Mouse (Mus musculus) pancreas, adult 10 weeks (tissue): Measurements from ENCODE around the gene Tm9sf1. TPM values are rescaled to one million over a fixed set of nuclear protein-coding genes. Genes with fewer than 3 reads are reported as not detected.

Experiments used
- polyA plus RNA-seq: library from polyadenylated mRNA; stranded (reverse); fragments of 350-450 nt; fragmentation: Illumina TruSeq; extraction: RNeasy Lipid Tissue Mini Kit (QIAGEN cat#74804); gene quantifications from one replicate; pipeline ENCODE4 v1.2.3, GENCODE M21; 2015; ENCODE audit warnings: low read depth, low replicate concordance; ENCODE audit not compliant: insufficient read depth

Gene Tm9sf1
- 17.3 TPM for polyA plus RNA-seq

DNA sequence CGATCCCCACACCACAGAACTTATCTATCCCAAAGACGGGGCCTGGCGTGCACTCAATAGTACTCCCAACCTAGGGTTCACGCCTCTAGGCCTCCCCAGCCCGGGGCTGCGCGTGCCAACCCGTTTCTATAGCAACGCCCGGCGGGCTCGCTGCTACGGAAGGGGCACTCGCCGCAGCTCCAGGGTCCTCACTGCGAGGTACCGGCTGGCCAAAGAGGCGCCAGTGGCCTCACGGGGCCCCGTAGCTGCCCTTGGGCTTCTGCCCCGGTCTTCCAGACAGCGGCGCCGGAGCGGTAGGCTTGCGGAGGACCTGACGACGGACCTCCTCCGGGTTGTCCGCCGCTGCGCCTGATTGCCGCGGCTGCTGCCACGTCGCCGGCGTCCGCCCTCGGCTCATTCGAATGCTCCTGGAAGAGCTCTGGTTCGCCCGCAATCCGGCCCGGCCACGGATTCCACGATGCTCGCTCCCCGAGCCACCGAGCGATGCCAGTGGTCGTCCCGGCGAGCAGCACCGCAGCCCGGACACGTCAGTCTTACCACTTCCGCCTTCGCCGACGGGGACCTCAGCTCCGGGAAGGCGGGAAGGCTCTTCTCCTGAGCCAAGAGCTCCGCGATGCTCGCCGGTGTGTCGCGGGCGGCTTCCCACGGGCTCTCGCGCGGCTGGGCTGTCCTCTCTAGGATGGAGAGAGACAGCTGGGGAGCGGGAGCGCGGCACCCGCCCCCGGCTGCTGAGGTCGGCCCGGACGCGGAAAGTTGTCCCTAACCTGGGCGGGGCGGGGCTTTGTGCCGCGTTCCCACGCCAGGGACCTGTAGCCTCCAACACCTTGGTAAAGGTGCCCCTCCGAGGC lies at the start of gene Tm9sf1:
Tm9sf1 (minus strand) TSS at position 747 of the 848 bp plus-strand sequence.

DNA sequence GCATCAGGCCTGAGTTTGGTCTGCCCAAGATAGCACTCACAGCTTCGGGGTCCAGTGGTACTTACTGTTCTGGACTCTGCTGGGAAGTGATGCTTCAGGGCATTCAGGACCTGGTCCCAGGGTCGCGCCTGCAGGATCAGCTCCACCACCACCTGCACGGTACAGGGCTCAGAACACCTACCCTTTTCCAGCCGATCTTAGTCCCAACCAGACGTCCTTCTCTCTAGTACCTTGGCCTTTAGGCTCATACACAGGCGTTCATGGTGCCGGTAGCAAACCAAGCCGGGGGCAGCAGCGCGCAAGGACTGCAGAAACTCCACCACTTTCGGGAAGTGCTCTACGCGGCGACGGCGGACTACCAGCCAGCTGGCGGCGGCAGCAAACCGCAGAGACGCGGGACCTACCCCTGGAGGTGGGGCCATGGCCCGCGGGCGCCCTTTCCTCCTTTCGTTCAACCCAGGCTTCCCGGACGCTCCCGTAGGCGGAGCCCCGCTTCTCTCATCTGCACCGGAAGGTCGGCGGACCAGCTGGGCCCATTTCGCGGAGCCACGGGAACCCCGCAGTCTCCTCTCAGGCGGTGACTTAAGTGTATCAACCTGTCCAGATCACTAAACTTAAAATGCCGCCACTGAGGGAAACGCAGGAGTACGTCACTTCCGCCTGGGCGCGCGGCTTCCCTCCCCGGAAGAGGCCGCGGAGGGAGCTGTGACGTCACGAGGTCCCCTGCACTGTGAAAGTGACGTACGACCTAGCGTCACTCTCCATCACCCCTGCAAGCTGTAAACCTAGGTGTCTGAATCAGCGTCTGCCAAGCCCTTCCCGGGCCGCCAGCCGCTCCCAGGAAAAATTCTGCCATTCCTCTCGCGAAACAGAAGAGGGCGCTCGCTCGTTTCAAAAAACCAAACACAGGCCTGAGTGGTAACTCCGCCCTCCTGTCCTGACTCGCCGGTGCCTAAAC lies 37.8 kb upstream of the Tm9sf1 start, which contains the start of gene Tinf2:
Tinf2 (minus strand) TSS at position 661 of the 958 bp plus-strand sequence.

DNA sequence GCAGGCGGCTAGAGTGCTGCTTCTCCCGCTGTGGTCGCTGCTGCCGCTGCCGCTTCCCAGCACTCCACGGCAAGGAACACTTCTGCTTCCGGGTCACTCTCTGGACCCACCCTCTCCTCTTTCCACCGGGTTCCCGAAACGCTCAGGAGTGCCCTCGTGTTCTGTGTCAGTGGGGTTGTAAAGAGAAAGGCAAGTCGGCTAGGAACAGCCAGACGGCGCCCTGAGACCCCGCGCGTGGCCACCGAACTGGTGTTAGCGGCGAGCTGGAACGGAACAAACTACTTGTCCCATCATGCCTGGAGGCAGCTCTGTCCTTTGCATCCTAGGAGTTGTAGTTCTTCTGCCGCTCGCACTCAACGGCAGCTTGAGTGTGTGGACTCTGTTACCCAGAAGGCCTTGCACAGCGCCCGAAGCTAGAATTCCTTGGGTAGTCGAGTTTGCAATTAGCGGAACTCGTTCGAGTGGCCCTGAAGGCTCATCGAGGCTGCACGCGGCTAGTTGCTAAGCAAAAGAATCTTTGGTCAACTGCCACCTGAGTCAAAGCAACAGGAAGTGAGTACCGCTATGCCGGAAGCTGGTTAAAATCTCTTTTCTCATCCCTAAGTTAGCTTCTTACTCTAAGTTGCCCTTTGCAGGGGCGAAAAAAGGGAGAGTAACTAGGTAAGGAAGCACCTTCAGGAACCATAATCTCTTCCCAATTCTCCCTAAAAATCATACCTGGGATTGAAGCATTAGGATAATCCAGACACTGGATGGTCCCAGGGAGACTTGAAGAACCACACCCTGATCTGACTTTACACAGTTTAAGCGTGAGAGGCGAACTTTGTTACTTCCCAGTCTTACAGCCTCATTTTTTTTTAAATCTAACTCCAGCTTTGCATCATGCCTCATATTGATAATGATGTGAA lies 28.5 kb upstream of the Tm9sf1 start, which contains the start of the genes Gmpr2 and Nedd8:
Gmpr2 (plus strand) TSS at position 109 of the 908 bp plus-strand sequence.
Nedd8 (minus strand) TSS at position 292 of the 908 bp plus-strand sequence.

DNA sequence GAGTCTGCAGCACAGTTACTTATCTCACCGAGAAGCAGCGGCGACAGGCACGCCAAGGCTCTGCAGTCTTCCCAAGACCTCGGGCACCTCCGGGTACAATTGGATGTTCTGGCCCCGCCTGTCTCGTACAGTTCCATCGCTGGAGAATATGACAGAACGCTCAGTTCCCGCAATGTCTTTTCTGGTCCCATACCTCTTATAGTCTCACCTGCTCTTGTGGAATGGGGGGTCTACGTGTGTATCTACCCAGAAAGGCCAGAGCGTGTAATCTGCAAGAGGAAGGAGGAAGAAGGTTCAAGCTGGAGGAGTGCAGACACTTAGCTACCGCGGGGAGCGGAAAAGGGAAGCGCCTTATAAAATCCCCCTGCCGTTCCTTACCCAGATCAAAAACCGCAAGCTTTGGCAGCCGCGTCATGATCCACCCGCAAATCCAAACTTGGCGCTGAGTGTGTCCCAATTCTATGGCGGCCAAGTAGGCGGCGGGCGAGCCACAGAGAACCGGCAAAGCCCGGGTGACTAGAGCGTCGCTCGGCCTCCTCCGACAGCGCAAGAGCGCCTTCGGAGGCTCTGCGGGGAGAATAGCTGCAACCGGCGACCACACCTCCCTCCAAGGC lies 16.5 kb upstream of the Tm9sf1 start, which contains the start of gene Mdp1:
Mdp1 (minus strand) TSS at position 549 of the 614 bp plus-strand sequence.

DNA sequence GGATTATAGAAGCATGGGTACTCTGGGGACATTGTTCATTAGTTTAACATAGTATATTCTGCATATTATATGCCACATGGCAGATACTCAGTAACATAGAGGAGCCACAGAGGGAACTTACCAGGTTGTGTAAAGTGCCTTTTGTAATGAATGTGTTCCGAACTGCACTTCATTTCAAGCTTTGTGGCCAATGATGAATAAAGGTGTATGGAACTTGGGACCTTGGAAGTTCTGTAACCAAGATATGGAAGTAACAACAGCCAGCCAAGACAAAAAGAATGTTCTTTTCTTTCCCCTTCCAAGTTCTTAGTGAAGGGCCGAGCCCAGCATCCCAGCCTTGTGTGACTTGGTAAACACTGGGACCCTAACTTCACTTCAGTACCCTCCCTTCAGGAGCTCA lies 6.3 kb upstream of the Tm9sf1 start, which contains the start of gene Tssk4:
Tssk4 (plus strand) TSS at position 301 of the 400 bp plus-strand sequence.

DNA sequence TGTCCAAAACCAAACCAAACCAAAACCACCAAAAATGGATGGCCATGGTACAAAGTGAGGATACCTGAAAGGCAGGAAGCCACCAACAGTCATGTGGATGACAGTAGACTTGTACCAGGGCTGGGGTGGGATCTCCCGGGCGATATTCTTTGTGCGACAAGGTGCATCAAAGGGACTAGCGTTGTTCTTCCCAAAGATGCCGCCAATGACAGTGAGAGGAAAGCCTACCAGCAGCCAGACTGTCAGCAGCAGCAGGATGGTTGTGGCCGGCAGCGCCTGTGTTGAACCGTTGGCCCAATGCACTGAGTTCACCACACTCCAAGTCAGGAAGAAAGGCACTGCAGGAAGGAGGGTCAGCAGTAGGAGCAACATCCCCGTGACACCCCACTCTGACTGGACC lies 5.8 kb downstream of the Tm9sf1 start, which contains the start of gene Gm49378:
Gm49378 (minus strand) TSS at position 101 of the 400 bp plus-strand sequence.

DNA sequence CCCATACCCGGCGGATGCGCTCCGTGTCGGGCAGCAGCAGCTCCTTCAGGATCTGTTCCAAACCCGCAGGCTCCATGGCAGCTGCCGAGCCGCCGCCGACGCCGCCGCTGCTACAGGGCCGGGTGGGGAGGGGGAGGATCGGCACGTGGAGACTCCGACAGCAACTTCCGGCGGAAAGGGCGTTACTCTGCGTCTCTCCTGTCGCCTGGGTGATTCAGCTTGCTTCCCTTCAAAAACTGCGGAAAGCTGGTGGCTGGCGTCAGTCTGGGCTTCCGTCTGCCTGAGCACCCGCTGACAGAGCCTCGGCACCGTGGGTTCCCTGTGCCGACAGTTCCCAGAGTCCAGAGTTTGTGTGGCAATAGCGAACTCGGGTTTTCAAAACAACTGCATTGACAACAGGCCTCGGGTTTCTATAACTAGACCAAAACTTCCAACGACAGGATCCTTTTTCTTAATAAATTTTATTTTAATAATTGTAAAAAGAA lies 8.0 kb downstream of the Tm9sf1 start, which contains the start of gene Ipo4:
Ipo4 (minus strand) TSS at position 435 of the 485 bp plus-strand sequence.

DNA sequence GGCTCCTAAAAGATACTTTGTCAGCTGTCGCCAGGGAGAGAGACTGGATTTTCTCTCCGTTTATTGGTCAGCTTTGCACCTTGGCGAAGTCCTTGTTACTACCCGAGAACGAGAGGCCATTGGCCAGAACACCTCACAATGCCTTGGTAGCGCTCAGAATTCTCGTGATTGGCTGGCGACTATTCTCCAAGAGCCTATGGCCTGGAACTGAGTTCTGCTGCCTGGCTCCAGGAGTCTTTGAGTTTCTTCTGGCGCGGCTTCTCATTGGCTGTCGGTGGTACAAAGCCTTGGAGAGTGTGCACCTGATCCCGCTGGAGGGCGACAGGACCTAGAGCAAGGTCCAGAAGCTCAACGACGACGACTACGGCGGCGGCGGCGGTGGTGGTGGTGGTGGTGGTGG lies 25.8 kb downstream of the Tm9sf1 start, which contains the start of gene Rec8:
Rec8 (plus strand) TSS at position 216 of the 400 bp plus-strand sequence.

DNA sequence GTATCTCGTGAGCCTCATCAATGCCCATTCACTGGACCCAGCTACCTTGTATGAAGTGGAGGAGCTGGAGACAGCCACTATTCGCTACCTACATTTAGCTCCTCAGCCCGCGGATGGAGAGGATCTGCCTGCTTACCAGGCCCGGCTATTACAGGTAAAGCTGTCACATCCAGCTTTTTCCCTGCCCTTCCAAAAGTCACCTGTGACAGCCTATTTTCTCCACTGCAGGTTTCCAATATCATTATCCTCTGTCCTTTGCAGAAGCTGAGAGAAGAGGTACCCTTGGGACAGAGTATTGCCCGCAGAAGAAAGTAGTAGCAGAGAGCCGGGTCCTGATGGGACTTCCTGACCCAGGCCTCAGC lies 40.4 kb downstream of the Tm9sf1 start, which contains the start of gene Irf9:
Irf9 (plus strand) TSS at position 301 of the 362 bp plus-strand sequence.

DNA sequence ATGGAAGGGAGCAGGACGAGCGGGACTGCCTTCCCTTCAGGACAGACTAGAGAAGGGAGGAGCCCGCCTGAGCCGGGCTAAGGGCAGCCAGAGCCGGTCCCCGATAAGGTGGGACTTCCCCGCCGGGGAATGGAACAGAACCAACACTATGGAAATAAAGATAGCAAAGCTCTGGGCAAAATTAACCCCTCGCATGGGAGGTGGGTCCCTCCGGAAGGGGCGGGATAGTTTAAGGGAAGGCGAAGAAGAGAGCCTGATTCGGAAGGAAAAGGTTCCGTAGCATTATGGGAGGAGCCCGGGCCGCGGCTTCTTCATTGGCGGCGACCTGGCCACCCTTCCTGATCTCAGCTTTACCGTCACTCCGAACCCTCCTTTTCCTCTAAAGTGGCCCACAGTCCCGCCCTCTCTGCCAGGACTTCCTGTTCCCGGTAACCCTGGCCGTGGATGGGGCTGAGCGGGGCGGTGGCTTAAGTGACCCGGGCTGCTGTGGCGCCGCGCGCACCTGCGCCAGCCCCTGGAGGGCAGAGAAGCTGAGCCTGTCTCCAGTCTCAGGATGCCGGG lies 52.2 kb downstream of the Tm9sf1 start, which contains the start of gene Rnf31:
Rnf31 (plus strand) TSS at position 378 of the 561 bp plus-strand sequence.

DNA sequence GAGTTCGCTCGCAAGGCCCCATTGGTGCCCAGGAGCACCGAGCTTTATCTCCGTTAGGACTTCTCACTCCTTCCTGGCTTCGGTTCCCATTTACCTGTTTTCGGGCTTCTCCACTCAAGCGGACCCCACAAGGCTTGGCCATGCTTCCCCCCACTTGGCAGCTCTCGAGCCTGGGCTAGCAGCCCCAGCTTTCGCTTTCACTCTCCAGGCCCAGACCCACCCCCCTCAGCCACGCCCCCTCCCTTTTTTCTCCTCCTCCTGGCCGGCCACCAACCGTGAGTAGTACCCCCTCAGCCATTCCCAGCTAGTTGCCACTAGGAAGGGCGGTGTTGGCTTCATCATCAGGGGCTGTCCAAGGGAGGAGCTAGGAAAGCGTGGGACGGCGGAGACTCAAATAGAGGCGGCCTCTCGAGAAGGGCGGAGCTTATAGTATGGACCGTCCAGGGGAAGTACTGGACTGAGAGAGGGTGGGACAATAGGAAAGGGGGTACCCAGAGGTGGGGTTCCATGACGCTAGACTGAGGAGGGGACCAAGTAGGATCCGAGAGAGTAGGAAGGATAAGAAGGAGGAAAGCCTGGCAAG lies 52.8 kb downstream of the Tm9sf1 start, which contains the start of gene Psme2:
Psme2 (minus strand) TSS at position 366 of the 583 bp plus-strand sequence.

Other genes starting within 250 kb of the Tm9sf1 start
- 17.0 TPM for gene Dhrs4, start 165.0 kb downstream of the Tm9sf1 start, polyA plus RNA-seq
- gene Carmil3, start 153.2 kb downstream of the Tm9sf1 start, polyA plus RNA-seq = 11.7 TPM
- gene Cpne6, start 133.4 kb downstream of the Tm9sf1 start, polyA plus RNA-seq = not detected
- gene Nrl, start 118.8 kb downstream of the Tm9sf1 start, polyA plus RNA-seq = not detected
- 29.0 TPM for gene Pck2, start 103.5 kb downstream of the Tm9sf1 start, polyA plus RNA-seq
- gene Dcaf11, start 83.8 kb downstream of the Tm9sf1 start, polyA plus RNA-seq = 38.9 TPM
- not detected for gene A730061H03Rik, start 83.4 kb downstream of the Tm9sf1 start, polyA plus RNA-seq
- not detected for gene Fitm1, start 68.2 kb downstream of the Tm9sf1 start, polyA plus RNA-seq
- 38.5 TPM for gene Psme1, start 65.7 kb downstream of the Tm9sf1 start, polyA plus RNA-seq
- 11.7 TPM for gene Emc9, start 58.5 kb downstream of the Tm9sf1 start, polyA plus RNA-seq
- gene Psme2, start 52.7 kb downstream of the Tm9sf1 start, polyA plus RNA-seq = 49.1 TPM
- 14.7 TPM for gene Rnf31, start 52.1 kb downstream of the Tm9sf1 start, polyA plus RNA-seq
- gene Irf9, start 40.2 kb downstream of the Tm9sf1 start, polyA plus RNA-seq = 11.2 TPM
- 9.7 TPM for gene Rec8, start 25.8 kb downstream of the Tm9sf1 start, polyA plus RNA-seq
- 49.8 TPM for gene Ipo4, start 7.8 kb downstream of the Tm9sf1 start, polyA plus RNA-seq
- gene Gm49378, start 5.9 kb downstream of the Tm9sf1 start, polyA plus RNA-seq = 1.6 TPM
- 0.59 TPM for gene Tssk4, start 6.4 kb upstream of the Tm9sf1 start, polyA plus RNA-seq
- gene Mdp1, start 16.7 kb upstream of the Tm9sf1 start, polyA plus RNA-seq = 8.9 TPM
- 5.6 TPM for gene Gmpr2, start 28.1 kb upstream of the Tm9sf1 start, polyA plus RNA-seq
- gene Nedd8, start 28.3 kb upstream of the Tm9sf1 start, polyA plus RNA-seq = 60.9 TPM
- gene Tinf2, start 38.0 kb upstream of the Tm9sf1 start, polyA plus RNA-seq = 5.5 TPM
- gene Tgm1, start 70.1 kb upstream of the Tm9sf1 start, polyA plus RNA-seq = 0.30 TPM
- gene Rabggta, start 78.5 kb upstream of the Tm9sf1 start, polyA plus RNA-seq = 9.4 TPM
- gene Dhrs1, start 101.9 kb upstream of the Tm9sf1 start, polyA plus RNA-seq = 28.8 TPM
- 2.8 TPM for gene Nop9, start 101.9 kb upstream of the Tm9sf1 start, polyA plus RNA-seq
- gene Cideb, start 114.7 kb upstream of the Tm9sf1 start, polyA plus RNA-seq = not detected
- gene Ltb4r2, start 117.6 kb upstream of the Tm9sf1 start, polyA plus RNA-seq = not detected
- not detected for gene Ltb4r1, start 122.2 kb upstream of the Tm9sf1 start, polyA plus RNA-seq
- gene Adcy4, start 140.3 kb upstream of the Tm9sf1 start, polyA plus RNA-seq = 14.4 TPM
- 2.2 TPM for gene Ripk3, start 145.1 kb upstream of the Tm9sf1 start, polyA plus RNA-seq
- 5.5 TPM for gene Nfatc4, start 179.3 kb upstream of the Tm9sf1 start, polyA plus RNA-seq
- 2.1 TPM for gene Nynrin, start 210.2 kb upstream of the Tm9sf1 start, polyA plus RNA-seq
- gene Cbln3, start 240.6 kb upstream of the Tm9sf1 start, polyA plus RNA-seq = not detected
- 5.2 TPM for gene Khnyn, start 241.1 kb upstream of the Tm9sf1 start, polyA plus RNA-seq